Mouse (Mus musculus) T-helper 17 cell (primary cell): ENCODE results near the gene Nek6.

Experiments
- in situ Hi-C, 2 experiments: fragments of 300-600 bp; cut with MboI, MseI; formaldehyde crosslinking; loops; 1 replicate in 1 of 2; 2 replicates in 1 of 2; pipeline ENCODE4 v1.15.1; 2025; ENCODE audit warnings: high pct_unique_total_duplicates in 2 of 2

Nek6 gene

DNA sequence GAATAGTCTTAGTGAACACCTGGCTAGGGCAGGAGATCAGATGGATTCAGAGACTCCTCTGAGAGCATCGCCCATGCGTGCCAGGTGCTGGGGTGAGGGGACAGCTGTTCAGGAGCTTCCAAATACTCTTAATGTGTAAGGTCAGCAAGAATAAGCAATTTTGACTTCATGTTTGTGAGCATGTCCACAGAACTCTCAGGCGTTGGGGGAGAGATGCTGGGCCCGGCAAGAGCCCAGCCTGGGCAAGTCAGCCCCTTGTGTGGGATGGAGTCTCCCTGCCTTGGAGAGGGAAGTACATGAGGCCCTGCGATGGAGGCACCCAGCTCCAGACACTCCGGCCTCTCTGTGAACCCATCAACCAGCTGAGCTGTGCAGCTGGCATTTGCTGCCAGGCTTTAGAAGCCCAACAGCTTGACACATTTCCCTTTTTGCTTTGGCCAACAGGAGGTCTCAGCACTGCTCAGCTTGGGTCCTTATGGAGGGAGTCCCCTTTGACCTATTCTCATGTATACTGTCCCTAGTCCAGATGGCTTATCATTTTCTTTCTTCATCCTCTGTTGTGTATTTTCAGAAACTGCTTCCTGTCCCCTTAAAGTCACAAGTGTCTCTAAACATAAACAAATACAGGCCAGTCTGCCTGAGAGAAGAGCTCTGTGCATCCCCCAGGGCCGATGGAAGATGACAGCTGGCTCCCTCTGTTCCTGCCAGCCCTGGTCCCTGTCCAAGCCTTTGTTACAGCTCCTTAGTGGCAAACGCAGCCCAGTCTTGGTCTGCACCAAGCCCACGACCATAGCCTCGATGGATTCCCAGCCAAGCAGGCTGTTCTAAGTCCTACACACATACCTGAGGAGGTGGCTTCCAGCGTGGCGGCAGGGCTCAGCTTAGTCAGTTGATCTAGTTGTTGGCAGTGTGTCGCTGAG lies 67.4 kb downstream of the Nek6 start:
- in situ Hi-C loops = no loop called here

DNA sequence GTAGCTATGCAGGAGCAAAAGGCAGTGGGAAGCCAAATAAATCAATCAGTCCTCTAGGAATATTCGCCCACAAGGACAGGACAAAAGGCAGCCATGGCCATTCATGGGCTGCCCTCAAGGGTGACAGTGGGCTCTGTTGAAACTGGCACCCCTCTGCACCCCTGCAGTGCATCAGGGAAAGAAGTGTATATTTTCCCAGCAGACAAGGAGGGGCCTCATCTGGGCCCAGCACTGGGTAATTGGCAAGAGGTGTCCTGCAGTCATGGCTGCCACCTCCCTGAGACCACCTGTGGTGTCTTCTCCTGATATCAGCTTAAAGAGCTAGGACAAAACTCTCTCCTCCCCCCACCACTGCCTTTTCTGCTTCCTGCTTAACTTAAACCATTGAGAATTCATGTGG lies 68.1 kb downstream of the Nek6 start:
- in situ Hi-C loops = no loop called here

DNA sequence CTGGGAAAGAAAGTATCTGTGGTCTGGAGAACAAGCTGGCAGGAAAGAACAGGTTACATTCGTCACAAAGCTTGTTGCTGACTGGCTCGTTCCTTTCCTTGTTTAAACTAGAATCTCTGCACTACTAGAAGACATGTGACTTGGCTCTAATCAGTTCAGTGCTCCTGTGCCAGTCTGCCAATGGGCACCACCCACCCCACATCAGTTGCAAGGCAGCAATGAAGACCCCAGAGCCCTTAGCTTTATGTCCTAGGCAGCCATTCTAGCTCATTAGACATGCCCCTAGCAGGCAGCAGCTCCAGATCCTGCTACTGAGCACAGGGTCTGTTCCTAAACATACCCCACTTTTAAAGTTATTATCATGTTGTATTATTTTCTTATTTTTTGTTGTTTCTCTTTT lies 72.5 kb downstream of the Nek6 start:
- in situ Hi-C loops = no loop called here

DNA sequence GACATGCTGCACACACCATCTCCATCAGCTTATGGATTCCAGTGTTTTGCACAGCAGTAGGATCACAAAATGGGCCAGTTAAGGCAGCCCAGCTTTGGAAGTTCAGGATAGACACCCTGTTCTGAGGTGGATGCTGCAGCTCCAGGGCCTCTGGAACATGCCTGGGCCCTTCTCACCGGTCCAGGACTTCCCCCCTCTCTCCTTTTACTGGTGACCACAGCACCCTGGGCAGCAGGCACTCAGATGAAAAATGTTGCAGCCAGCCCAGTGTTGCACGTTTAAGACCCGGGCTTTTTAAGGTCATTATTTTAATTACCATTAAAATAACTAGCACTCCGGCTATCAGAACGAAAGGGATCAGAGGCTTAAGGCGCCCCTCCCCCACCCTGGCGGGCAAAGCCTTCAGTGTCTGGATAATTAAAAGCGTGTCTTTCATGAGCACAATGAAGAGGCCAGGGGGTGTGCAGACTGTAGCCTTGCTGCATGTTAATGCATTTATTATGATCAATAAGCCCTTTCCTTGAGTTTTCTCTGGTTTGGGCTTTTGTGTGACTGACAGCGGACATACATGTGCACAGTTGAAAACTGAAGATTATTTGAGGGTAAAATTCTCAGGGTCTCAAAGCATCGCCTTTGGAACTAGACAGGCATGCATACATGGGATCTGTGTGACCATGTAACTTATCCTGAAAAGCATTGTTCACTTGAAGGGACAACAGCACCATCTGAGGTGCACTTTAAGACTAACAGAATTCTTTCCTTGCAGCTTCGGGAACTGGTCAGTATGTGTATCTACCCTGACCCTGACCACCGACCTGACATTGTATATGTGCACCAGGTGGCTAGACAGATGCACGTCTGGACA lies 73.3 kb downstream of the Nek6 start:
- in situ Hi-C loops = loop anchor here in 1 of 2 experiments (5.0 kb wide), 1 partner anchor 152 kb away; no protein-coding TSS in a partner anchor

DNA sequence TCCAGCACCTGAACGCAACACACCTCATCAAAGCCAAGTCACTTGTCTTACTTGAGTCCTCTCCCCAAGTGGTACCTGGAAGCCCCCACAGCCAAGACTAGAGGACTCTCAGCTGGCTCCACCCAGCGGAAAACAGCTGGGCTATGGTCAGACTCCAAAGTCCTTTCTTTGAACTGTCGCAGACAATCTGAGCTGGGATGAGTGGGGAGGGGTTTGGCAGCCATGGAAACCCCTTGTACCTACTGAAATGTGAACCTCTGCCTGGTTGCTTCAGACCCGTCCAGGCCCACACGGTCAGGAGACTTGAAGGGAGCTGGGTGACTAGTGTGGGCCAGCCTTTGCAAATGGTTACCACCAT lies 73.9 kb downstream of the Nek6 start:
- in situ Hi-C loops = loop anchor here in 1 of 2 experiments (5.0 kb wide), 1 partner anchor 153 kb away; no protein-coding TSS in a partner anchor

DNA sequence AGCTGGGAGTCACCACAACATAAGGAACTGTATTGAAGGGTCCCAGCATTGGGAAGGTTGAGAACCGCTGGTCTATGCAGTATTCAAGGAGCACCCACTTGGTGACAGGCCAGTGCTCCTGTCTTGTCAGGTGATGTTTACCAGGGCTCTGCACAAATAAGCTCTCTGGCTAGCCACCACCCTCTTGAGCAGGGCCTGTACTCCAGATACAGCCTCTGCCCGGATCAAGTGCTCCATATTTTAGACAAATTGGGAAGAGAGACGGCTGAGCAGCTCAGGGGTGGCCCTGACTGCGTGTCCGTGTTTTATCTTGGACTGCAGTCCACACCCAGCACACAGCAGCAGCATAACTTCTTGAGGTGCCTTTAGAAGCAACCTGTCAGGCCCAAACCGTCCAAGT lies 75.3 kb downstream of the Nek6 start:
- in situ Hi-C loops = loop anchor here in 1 of 2 experiments (5.0 kb wide), 1 partner anchor 154 kb away; no protein-coding TSS in a partner anchor

DNA sequence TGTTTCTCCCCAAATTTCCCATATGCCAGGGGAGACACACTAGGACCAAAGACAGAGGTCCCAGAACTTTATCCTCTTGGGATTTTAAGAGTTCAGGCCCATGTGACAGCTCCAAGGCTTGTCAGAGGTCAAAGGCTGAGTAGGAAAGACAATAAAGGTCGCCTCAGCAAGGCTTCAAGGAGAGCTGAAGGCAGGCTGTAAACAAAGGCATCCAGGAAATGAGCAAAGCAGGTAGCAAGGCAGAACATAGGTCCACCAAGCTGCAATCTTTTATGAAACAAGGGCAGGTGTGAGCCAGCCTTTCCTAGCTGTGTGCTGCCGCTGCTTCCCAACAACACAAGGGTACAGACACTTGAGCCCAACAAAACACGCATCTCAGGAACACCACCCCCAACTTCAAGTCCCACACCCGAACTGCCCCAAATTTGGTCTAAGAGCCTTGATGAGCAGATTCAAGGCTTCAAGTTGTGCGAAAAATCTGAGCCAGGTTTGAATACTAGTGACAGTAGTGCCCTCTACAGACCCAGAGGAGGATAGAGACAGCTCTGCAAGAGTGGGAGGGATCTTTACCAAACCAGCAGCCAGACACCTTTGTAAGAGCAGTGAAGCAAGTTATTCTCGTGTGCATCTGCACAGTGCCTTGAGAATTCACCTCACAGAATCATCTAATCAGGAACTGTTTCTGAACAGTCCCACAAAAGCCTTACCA lies 80.5 kb downstream of the Nek6 start:
- in situ Hi-C loops = loop anchor here in 1 of 2 experiments (5.0 kb wide), 1 partner anchor 165 kb away; no protein-coding TSS in a partner anchor

DNA sequence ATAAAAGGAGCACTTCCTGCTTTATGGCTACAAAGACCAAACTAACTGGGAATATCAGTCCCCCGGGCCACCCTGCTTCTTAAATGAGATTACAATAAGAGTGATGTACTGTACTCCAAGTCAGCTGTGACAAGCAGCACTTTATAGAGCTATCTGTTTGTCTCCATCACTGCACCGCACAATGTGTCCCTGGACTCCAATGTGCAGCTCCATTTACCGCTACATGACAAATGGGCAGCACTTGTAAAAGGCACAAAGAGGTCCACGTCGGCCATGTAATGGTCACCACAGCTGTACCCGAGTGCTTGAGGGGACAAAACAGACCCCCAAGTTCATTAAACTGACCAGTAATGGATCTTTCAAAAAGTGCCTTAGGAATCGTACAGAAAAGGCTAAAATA lies 83.4 kb downstream of the Nek6 start:
- in situ Hi-C loops = loop anchor here in 1 of 2 experiments (5.0 kb wide), 1 partner anchor 168 kb away; no protein-coding TSS in a partner anchor

DNA sequence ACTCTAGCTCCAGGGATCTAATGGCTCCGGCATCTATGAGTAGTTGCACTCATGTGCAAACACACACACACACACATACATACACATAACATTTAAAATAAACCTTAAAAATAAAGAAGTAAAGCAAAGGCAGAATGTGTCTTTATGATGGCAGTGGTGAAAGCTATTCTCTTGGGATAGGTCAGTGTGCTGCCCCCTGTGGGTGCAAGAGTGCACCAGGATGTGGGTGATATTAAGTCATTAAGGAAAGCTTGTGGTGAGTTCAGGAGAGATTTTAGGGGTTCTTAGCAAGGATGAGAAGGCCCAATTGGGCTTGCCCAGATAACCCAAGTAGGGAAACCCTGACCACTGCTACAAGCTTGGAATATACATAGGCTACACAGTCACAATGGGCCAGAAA lies 86.5 kb downstream of the Nek6 start:
- in situ Hi-C loops = no loop called here

DNA sequence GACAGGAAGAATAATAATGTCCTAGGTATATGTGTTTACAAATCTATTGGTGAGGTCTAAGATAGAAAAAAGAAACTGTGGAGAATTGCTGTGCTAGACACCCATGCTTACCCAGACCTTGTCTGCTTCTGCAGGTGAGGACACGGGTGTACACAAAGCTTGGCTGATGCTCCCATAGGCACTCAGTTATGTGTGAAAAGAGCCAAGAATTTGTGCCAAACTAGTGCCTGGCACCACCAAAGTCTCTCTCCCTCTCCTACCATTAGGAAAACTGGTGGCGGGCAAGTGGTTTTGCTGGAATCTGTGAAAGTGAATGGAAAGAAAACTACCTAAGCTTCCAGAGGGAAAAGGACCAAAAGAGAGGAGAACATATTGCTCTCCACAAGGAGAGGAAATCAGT lies 87.0 kb downstream of the Nek6 start:
- in situ Hi-C loops = no loop called here

DNA sequence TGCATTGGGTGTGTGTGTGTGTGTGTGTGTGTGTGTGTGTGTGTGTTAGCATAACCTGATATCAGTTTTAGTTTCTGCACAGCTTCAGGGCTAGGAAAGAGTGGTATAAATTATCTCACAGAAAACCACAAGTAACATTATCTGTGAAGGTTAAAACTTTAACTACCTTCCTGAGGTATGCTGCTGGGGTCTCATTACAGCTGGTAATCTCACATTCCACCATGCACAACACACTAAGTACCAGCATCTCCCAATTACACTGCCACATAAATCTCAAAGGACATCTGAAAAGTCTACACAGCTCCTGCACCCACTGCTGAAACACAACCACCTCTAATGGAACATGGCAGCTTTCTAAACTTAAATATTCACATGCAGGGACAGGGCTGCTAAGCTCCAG lies 89.4 kb downstream of the Nek6 start:
- in situ Hi-C loops = no loop called here

DNA sequence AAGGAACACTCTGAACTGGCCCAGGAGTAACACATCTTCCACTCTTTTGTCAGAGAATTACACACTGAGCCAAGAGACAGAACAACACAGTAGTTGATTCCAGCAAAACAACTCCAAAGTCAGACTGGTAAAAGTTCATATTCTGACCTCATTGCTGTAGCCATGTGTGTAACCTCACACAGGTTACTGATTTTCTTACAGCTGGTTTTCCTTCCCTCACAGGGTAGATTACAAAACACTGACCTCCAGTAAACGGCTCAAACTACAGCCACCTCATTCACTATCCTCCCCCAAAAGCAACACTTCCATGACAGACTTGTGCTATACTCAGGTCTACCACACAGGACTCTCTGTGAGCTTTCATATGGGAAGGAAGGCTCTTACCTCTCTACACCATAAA lies 96.3 kb downstream of the Nek6 start:
- in situ Hi-C loops = no loop called here

DNA sequence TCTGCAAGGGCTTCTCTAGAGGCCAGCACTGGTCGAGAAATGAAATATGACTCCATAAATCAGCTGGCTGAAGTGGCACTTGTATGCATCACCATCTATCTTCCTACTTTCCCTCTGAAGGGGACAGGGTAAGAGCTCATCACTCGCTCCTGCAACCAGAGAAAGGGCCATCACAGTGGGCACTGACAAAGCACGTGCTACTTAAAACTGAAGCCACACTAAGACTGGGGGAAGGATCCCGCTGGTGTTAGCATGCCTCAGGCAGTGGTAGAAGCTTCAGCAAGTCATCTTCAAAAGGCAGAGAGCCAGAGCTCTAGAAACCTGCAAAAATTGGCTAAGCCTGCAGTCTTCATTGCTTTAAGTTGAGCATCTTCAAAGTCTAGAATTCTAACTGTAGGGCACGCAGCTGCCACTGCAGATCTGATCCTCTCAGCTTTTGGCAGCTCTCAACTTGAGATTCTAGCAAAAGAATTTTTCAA lies 97.4 kb downstream of the Nek6 start:
- in situ Hi-C loops = no loop called here

DNA sequence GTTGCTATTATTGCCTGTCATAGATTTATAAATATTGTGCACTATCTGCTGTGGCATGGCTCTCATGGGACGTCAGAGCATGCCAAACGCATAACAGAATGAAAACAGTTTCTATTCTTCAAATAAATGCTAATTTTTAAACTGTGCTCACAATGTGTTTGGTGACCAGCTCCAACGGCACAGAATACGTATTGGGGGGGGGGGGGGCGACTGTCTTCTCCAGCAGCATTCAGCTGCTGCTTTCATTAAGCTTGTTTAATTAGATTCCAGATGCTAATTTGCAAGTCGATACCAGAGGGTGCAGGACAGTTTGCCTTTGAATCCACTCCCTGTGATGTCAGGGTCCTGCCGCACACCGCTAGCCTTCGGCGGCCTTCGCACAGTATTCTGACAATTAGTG lies 97.9 kb downstream of the Nek6 start:
- in situ Hi-C loops = no loop called here

DNA sequence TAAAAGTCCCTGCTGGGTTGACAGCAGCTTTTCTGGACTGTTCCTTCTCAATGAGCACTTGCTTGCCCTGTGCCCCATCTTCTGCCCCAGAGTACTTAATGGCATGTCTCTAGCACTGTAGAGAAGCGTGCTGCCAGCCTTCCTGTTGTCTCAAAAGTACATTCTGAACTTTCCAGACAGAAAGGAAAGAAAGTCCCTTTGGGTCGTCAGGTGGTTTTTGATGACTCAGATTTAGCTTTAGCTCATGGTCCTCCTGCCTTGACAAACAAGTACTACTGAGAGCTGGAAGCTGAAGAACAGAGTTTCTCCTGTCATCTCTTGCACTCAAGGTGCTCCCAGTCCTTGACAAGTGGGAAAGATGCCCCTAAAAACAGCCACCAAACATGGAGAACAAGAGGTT lies 98.7 kb downstream of the Nek6 start:
- in situ Hi-C loops = no loop called here

DNA sequence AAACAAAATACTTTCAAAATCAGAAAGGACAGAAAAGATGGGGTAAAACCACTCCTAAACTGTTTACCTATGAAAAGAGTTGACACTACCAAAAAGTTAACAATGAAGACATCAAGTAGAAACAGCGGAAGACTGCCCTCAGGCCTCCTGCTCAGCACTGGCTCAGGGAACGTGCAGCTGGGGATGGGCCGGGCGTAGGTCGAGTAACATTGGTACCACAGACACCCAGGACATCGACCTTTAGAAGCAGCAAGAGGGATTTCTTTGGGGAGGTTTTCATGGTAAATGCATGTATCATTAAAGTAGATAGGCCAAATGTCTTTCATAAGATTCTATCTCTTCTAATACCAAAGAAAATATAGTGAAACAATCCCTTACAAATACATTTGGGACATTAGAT lies 101.2 kb downstream of the Nek6 start:
- in situ Hi-C loops = no loop called here

DNA sequence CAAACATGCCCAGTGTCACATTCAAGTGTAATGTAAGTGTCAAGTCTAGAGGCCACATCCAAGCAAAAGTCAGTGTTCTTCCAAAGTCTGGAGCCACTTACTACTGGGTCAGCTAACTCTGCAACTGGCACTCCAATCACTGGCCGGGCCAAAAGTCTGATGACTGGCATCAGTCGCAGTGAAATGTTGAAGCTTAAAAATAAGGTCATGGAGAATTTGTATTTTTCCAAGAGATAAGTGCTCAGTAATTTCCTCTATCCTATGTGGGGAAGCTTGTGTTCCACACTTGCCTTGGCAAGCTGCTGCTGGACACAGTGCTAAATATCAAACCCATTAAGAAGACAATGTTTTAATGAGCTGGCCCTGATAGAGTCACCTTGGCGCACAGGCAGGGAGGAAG lies 102.1 kb downstream of the Nek6 start:
- in situ Hi-C loops = no loop called here

DNA sequence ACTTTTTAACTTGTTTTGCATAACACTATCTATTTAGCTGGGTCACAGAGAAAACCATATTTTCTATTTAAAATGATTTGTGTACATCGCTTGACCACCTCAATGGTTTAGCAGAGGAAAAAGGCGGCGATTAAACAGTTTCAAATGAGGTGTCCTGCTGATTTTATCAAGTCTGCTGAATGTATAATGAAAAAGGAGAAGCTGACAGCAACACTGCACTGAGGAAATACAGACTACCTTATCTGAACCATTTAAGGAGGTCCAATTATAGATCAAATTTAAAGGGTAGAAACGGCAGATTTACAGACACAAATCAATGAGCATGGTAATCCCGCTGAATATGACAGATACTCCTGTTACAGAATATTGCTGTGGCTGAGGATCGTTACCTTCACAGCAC lies 103.0 kb downstream of the Nek6 start:
- in situ Hi-C loops = no loop called here

DNA sequence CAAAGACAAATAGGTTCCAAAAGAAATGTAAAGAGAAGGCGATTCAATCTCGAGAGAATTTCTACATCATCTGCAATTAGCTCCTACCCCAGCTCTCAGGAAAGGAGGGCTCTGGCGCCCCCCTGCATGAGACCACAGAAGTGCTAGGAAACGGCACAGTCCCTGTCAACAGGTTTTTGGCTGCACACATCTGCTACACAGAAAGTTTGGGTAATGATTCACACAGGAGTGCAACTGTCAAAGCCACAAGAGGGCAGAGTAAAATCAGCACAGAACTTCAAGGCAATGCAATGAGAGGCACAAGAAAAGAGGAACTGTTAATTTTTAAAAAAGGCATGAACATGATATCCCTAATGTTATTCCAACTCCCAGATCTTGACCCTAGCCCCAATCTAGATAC lies 104.6 kb downstream of the Nek6 start:
- in situ Hi-C loops = no loop called here

DNA sequence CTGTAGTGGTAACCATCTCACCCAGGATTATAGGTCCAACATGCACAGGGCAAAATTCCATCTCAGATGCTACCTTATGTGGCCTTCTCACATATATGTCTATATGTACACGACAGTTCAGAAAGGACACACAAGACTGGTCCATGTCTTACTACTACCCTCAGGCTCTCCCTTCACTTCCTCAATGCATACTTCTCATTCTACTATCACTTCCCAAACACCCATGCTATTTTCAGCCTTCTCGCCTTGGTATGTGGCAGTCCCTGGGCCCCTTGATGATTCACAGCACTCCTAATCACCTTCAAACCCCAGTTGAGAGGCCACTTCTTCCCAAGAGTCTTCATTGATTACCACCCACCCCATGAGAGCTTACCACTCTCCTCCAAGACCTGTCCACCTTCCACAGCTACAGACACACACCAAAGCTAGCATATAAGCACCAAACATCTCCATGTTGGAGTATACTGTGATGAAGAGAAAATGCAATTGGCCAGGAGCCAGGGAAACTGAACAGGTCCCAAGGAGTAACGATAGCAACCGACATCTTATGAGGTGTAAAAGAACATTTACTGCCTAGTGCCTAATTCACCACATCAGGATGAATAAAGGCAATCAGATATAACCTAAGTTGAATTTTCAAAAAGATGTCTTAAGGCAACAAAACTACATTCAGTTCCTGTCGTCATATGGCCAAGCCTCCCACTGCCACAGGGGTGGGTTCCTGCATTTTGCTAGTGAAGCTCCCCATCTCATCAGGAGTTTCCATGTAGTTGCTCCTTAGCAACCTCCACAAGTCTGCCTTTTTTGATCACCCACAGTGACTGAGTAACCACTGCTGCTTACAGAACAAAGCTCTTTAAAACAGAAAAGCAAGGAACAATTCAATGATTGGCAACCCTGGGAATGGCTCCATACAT lies 105.8 kb downstream of the Nek6 start:
- in situ Hi-C loops = no loop called here

DNA sequence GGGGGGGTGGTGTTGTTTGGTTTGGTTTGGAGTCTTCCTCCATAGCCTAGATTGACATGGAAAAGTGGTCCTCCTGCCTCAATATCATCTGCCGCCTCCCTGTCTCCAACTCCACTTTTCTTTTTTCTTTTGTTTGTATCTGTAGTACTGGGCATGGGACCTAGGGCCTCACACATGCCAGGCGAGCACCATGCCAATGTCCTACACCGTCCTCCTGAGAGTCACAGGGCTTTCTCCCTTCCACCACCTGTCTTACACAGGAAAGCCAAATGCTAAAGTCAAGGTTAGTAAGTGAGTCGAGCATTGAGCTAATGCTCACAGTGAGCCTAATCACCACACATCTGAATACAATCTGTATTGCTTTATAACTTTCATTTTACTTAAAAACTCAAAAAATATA lies 108.3 kb downstream of the Nek6 start:
- in situ Hi-C loops = no loop called here
